Mouse (Mus musculus) T-helper 1 cell (primary cell): ENCODE measurements at regions not wholly inside any gene's neighbourhood (a gene's known extent, or its start where the extent isn't known, plus 50 kb on each side); places are given as distances from the start of the nearest gene placed in this dataset.

ENCODE experiments used
- in situ Hi-C: fragments of 300-600 bp; cut with MboI, MseI; formaldehyde crosslinking; loops from one replicate; pipeline ENCODE4 v1.15.1; 2025; ENCODE audit warnings: high pct_unique_total_duplicates

GRCm38 (mm10) chr1:137034586-137034985, 74.3 kb upstream of the Nr5a2 start:
- in situ Hi-C loops = no loop called here

GRCm38 (mm10) chr1:137033679-137034078, 73.4 kb upstream of the Nr5a2 start:
- in situ Hi-C loops = no loop called here

GRCm38 (mm10) chr1:137023706-137024105, 63.5 kb upstream of the Nr5a2 start:
- in situ Hi-C loops = no loop called here

GRCm38 (mm10) chr1:137020528-137020927, 60.3 kb upstream of the Nr5a2 start:
- in situ Hi-C loops = no loop called here

- in situ Hi-C loops = no loop called here
These were observed 57.4 kb upstream of the Nr5a2 start for GRCm38 (mm10) chr1:137017642-137018041.

GRCm38 (mm10) chr1:137010240-137010926, 50.1 kb upstream of the Nr5a2 start:
- in situ Hi-C loops = no loop called here
